ENCODE assay signal across 16 mouse cellular contexts in the genomic region with DNA sequence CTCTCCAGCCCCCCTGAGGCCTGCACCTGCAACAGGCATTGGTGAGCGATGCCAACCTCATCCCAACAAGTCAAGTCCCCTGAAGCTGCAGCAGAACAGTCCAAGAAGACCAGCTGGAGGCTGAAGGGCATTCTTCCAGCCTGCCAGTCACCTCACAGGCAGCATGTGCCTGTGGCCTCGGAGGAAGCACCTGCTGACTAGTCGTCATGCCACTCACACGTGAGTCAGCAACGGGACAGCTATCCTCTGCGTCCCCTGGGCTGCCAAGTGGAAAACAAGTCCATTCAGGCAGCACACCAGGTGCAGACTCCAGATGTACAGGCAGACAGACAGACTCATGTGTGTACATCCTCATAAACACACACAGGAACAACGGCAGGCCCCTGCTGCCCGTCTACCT.
DNase-seq lines count a peak whose midpoint lies in the region; ATAC-seq lines count a peak whose summit lies in the region.
"Had no signal": no experiment of that assay in that cellular context is flagged by ENCODE, and none has a peak within 500 bp of the region (broad histone marks: within the 10 kb centered on the region; RNA-seq: fewer than 3 reads in every experiment).

No protein-coding gene starts in this region.

- no peak overlapping the region for H3K27ac ChIP-seq in forebrain, embryonic 15.5 days (replicated peaks)
- no peak overlapping the region for H3K27ac ChIP-seq in forebrain, embryonic 10.5 days
- no peak overlapping the region for H3K27ac ChIP-seq in limb, embryonic 10.5 days
- H3K27ac ChIP-seq: heart, embryonic 13.5 days; intestine, embryonic 15.5 days; left cerebral cortex, adult 2 months; liver, embryonic 13.5 days; stomach, embryonic 15.5 days had no signal

- H3K4me2 ChIP-seq in forebrain, embryonic 15.5 days (replicated peaks): no peak overlapping the region
- H3K4me2 ChIP-seq: heart, embryonic 13.5 days; intestine, embryonic 15.5 days; liver, embryonic 13.5 days; stomach, embryonic 15.5 days had no signal

- no peak overlapping the region for H3K9ac ChIP-seq in forebrain, embryonic 15.5 days (replicated peaks)
- H3K9ac ChIP-seq: heart, embryonic 13.5 days; intestine, embryonic 15.5 days; liver, embryonic 13.5 days; stomach, embryonic 15.5 days had no signal

- no peaks in the 10 kb centered on the region for H3K27me3 ChIP-seq in forebrain, embryonic 15.5 days
- H3K27me3 ChIP-seq in forebrain, embryonic 10.5 days (ENCODE audit: poor library complexity, severe bottlenecking): no peaks in the 10 kb centered on the region
- H3K27me3 ChIP-seq in megakaryocyte, embryonic 14.5 days (replicated peaks): peaks cover 18% of the 10 kb centered on the region
- no peaks in the 10 kb centered on the region for H3K27me3 ChIP-seq in limb, embryonic 10.5 days (ENCODE audit: low read depth, poor library complexity, severe bottlenecking)
- H3K27me3 ChIP-seq: heart, embryonic 13.5 days; intestine, embryonic 15.5 days; liver, embryonic 13.5 days had no signal

- WGBS in forebrain, embryonic 15.5 days: 59% methylated on average over 8 of the region's 8 CpGs
- WGBS in forebrain, embryonic 10.5 days: 90% methylated on average over 8 of the region's 8 CpGs
- 87% methylated on average over 8 of the region's 8 CpGs for WGBS in limb, embryonic 10.5 days

- H3K4me3 ChIP-seq in forebrain, embryonic 15.5 days: no peak overlapping the region
- no peak overlapping the region for H3K4me3 ChIP-seq in forebrain, embryonic 10.5 days
- H3K4me3 ChIP-seq in megakaryocyte, embryonic 14.5 days (replicated peaks): peak overlapping the region; percentile 3
- no peak overlapping the region for H3K4me3 ChIP-seq in limb, embryonic 10.5 days
- H3K4me3 ChIP-seq: heart, embryonic 13.5 days; intestine, embryonic 15.5 days; left cerebral cortex, adult 2 months; liver, embryonic 13.5 days; stomach, embryonic 15.5 days had no signal

- H3K36me3 ChIP-seq in forebrain, embryonic 15.5 days: no peaks in the 10 kb centered on the region
- no peaks in the 10 kb centered on the region for H3K36me3 ChIP-seq in forebrain, embryonic 10.5 days (replicated peaks)
- H3K36me3 ChIP-seq in megakaryocyte, embryonic 14.5 days (replicated peaks; ENCODE audit: low read length): no peaks in the 10 kb centered on the region
- no peaks in the 10 kb centered on the region for H3K36me3 ChIP-seq in limb, embryonic 10.5 days
- H3K36me3 ChIP-seq: heart, embryonic 13.5 days; intestine, embryonic 15.5 days; liver, embryonic 13.5 days; stomach, embryonic 15.5 days had no signal

- H3K4me1 ChIP-seq in forebrain, embryonic 15.5 days: no peaks in the 10 kb centered on the region
- peaks cover 7% of the 10 kb centered on the region for H3K4me1 ChIP-seq in forebrain, embryonic 10.5 days
- peaks cover 3% of the 10 kb centered on the region; the same call in 1 of the 2 replicates for H3K4me1 ChIP-seq in megakaryocyte, embryonic 14.5 days
- no peaks in the 10 kb centered on the region for H3K4me1 ChIP-seq in limb, embryonic 10.5 days
- H3K4me1 ChIP-seq: liver, embryonic 13.5 days; stomach, embryonic 15.5 days had no signal

- H3K9me3 ChIP-seq in forebrain, embryonic 15.5 days: no peaks in the 10 kb centered on the region
- no peaks in the 10 kb centered on the region for H3K9me3 ChIP-seq in forebrain, embryonic 10.5 days
- no peaks in the 10 kb centered on the region for H3K9me3 ChIP-seq in megakaryocyte, embryonic 14.5 days
- H3K9me3 ChIP-seq in limb, embryonic 10.5 days (replicated peaks): no peaks in the 10 kb centered on the region
- H3K9me3 ChIP-seq: heart, embryonic 13.5 days; intestine, embryonic 15.5 days; liver, embryonic 13.5 days; stomach, embryonic 15.5 days had no signal

- DNase-seq in forebrain, embryonic 10.5 days (ENCODE audit: extremely low spot score, low spot score): no peak
- DNase-seq in cerebellum, adult 18-20 months: peak; percentile 47 to 53
- no peak for DNase-seq in limb, embryonic 10.5 days (ENCODE audit: low spot score)
- DNase-seq: kidney, postnatal 14 days; liver, embryonic 13.5 days; lung, postnatal 4 days; right cerebral cortex, adult 18-20 months had no signal

- ATAC-seq in forebrain, embryonic 15.5 days (replicated peaks): peak; percentile 46; the same call in 1 of the 2 replicates
- no peak for ATAC-seq in megakaryocyte, adult 5-6 weeks (ENCODE audit: poor library complexity, severe bottlenecking)
- ATAC-seq in neutrophil, adult 5-6 weeks (ENCODE audit: extremely low read depth, insufficient number of reproducible peaks, low FRiP score, poor library complexity, severe bottlenecking): peak; percentile 13; the same call in 1 of the 2 replicates
- no peak for ATAC-seq in megakaryocyte-erythroid progenitor cell, adult 5-6 weeks (replicated peaks; ENCODE audit: low FRiP score, low TSS enrichment, poor library complexity, severe bottlenecking)
- ATAC-seq: intestine, embryonic 15.5 days had no signal

Comparison
In these comparisons a context has a peak if more than half of its experiments do, and no peak if none do; other contexts are left out.
1. ATAC-seq: peak in forebrain, embryonic 15.5 days (single experiment) and neutrophil, adult 5-6 weeks (single experiment); none in megakaryocyte, adult 5-6 weeks (single experiment) and megakaryocyte-erythroid progenitor cell, adult 5-6 weeks (single experiment).
2. DNase-seq: peak in cerebellum, adult 18-20 months (2 of 2); none in forebrain, embryonic 10.5 days (single experiment) and limb, embryonic 10.5 days (single experiment).